Mouse (Mus musculus) CH12.LX (cell line): ENCODE measurements around the gene Cenpj.

Source experiments
- CHD2 ChIP-seq: IDR thresholded peaks from 2 replicates; pipeline ENCODE4 v1.6.1; 2011; ENCODE audit warnings: low read length, improper control_type of control experiment
- CTCF ChIP-seq, 2 experiments: IDR thresholded peaks in 1 of 2; conservative IDR thresholded peaks in 1 of 2; 2 replicates each; pipeline ENCODE4 v1.5.1; 2011 to 2012; ENCODE audit warnings: low read depth in 2 of 2, low read length in 2 of 2, improper control_type of control experiment in 1 of 2, inconsistent platforms in 1 of 2, mild to moderate bottlenecking in 1 of 2, moderate library complexity in 1 of 2
- ELF1 ChIP-seq: IDR thresholded peaks from 2 replicates; pipeline ENCODE4 v1.6.1; 2014; ENCODE audit warnings: low read depth, mild to moderate bottlenecking, inconsistent platforms, low read length, improper control_type of control experiment
- EP300 ChIP-seq: IDR thresholded peaks from 2 replicates; pipeline ENCODE4 v1.6.1; 2011; ENCODE audit warnings: low read length, improper control_type of control experiment
- IRF4 ChIP-seq: IDR thresholded peaks from 2 replicates; pipeline ENCODE4 v1.6.1; 2014; ENCODE audit warnings: low read depth, mild to moderate bottlenecking, inconsistent platforms, low read length, improper control_type of control experiment
- MAX ChIP-seq: IDR thresholded peaks from 2 replicates; pipeline ENCODE4 v1.6.1; 2011; ENCODE audit warnings: low read length, improper control_type of control experiment
- NELFE ChIP-seq: IDR thresholded peaks from 2 replicates; pipeline ENCODE4 v1.6.1; 2011; ENCODE audit warnings: low read depth, low read length, improper control_type of control experiment
- NRF1 ChIP-seq: IDR thresholded peaks from 2 replicates; pipeline ENCODE4 v1.6.1; 2014; ENCODE audit warnings: low read depth, mild to moderate bottlenecking, inconsistent platforms, low read length, improper control_type of control experiment, moderate library complexity
- PAX5 ChIP-seq: IDR thresholded peaks from 2 replicates; pipeline ENCODE4 v1.6.1; 2012; ENCODE audit warnings: low read length, inconsistent platforms, mixed read lengths
- POLR2A ChIP-seq: IDR thresholded peaks from 2 replicates; pipeline ENCODE4 v1.6.1; 2011; ENCODE audit warnings: low read depth, mild to moderate bottlenecking, improper control_type of control experiment, low read length
- POLR2AphosphoS2 ChIP-seq: IDR thresholded peaks from 2 replicates; pipeline ENCODE4 v1.6.1; 2011; ENCODE audit warnings: low read depth, low read length, improper control_type of control experiment
- RAD21 ChIP-seq: IDR thresholded peaks from 2 replicates; pipeline ENCODE4 v1.6.1; 2011; ENCODE audit warnings: low read depth, mild to moderate bottlenecking, low read length, improper control_type of control experiment, moderate library complexity
- USF2 ChIP-seq: conservative IDR thresholded peaks from 2 replicates; pipeline ENCODE4 v1.6.1; 2011; ENCODE audit warnings: low read depth, low read length, improper control_type of control experiment
- ZC3H11A ChIP-seq: IDR thresholded peaks from 2 replicates; pipeline ENCODE4 v1.6.1; 2012; ENCODE audit warnings: low read depth, mild to moderate bottlenecking, inconsistent platforms, low read length, improper control_type of control experiment

DNA sequence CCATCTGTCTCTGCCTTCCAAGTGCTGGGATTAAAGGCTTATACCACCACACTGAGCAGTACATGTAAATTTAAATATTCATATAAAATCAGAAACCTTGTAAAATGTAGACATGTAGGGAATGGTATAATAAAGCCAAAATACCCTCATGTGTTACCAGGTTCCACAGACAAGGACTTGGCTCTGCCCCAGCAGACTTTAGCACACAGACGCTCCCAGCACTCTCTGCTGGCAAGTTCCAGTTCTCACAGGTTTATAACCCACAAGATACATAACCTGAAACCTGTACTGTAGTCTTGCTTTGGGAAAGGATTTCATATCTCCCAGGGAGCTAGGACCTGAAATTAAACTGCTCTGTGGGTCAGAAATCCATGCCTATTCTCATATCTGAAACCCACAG, 30.3 kb downstream of the Cenpj start:
- TF ChIP-seq CTCF (conservative IDR thresholded peaks at IDR 0.05 in 1 of 2, IDR thresholded peaks at IDR 0.05 in 1 of 2; ENCODE audit: low read depth in 2 of 2, low read length in 2 of 2) (no peak), POLR2A (no peak), USF2 (no peak), RAD21 (no peak), EP300 (no peak), NRF1 (no peak), CHD2 (no peak), ELF1 (no peak), PAX5 (no peak), ZC3H11A (no peak), NELFE (no peak), IRF4 (no peak), MAX (no peak), POLR2AphosphoS2 (no peak)
